Mouse (Mus musculus) heart, adult 10 weeks (tissue): ENCODE results near the gene Lta. TPM values are rescaled to one million over a fixed set of nuclear protein-coding genes. Genes with fewer than 3 reads are reported as not detected.

Source experiments
- polyA plus RNA-seq: library from polyadenylated mRNA; stranded (reverse); fragments of 350-450 nt; fragmentation: Illumina TruSeq; extraction: RNeasy Lipid Tissue Mini Kit (QIAGEN cat#74804); gene quantifications from one replicate; pipeline ENCODE4 v1.2.3, GENCODE M21; 2014; ENCODE audit warnings: low read depth, low replicate concordance

Lta gene
- polyA plus RNA-seq: not detected

GRCm38 (mm10) chr17:35204494-35205379 lies at the start of gene Lta:
TSS of gene Lta (minus strand) at chr17:35205351.

GRCm38 (mm10) chr17:35241305-35242014 lies 36.3 kb upstream of the Lta start, which contains the start of gene Ddx39b:
TSS of gene Ddx39b (plus strand) at chr17:35241746.

GRCm38 (mm10) chr17:35235614-35236389 lies 30.7 kb upstream of the Lta start, which contains the start of gene Nfkbil1:
TSS of gene Nfkbil1 (minus strand) at chr17:35235792.

GRCm38 (mm10) chr17:35233114-35233980 lies 28.2 kb upstream of the Lta start, which contains the start of gene Atp6v1g2:
TSS of gene Atp6v1g2 (plus strand) at chr17:35233660.

GRCm38 (mm10) chr17:35220156-35220952 lies 15.2 kb upstream of the Lta start, which contains the start of gene Gm16181:
TSS of gene Gm16181 (plus strand) at chr17:35220834.

GRCm38 (mm10) chr17:35201787-35202186 lies 3.4 kb downstream of the Lta start, which contains the start of gene Tnf:
TSS of gene Tnf (minus strand) at chr17:35202007.

GRCm38 (mm10) chr17:35193881-35194843 lies 11.0 kb downstream of the Lta start, which contains the start of gene Ltb:
TSS of gene Ltb (plus strand) at chr17:35194439.

GRCm38 (mm10) chr17:35187959-35188610 lies 17.1 kb downstream of the Lta start, which contains the start of gene Lst1:
TSS of gene Lst1 (minus strand) at chr17:35188439.

GRCm38 (mm10) chr17:35175968-35176367 lies 29.2 kb downstream of the Lta start, which contains the start of gene Aif1:
TSS of gene Aif1 (minus strand) at chr17:35176068.

GRCm38 (mm10) chr17:35164568-35165450 lies 40.3 kb downstream of the Lta start, which contains the start of gene Prrc2a:
TSS of gene Prrc2a (minus strand) at chr17:35164897.

Other genes with a start within 250 kb of the Lta start
- gene Hspa1b, start 246.1 kb downstream of the Lta start, polyA plus RNA-seq: 7.8 TPM
- gene Gm20481, start 235.4 kb downstream of the Lta start, polyA plus RNA-seq: not detected
- gene Hspa1a, start 233.2 kb downstream of the Lta start, polyA plus RNA-seq: 10.2 TPM
- gene Hspa1l, start 232.6 kb downstream of the Lta start, polyA plus RNA-seq: 9.2 TPM
- gene Lsm2, start 223.5 kb downstream of the Lta start, polyA plus RNA-seq: 17.0 TPM
- 20.7 TPM for gene Vars, start 204.4 kb downstream of the Lta start, polyA plus RNA-seq
- 6.5 TPM for gene Vwa7, start 188.8 kb downstream of the Lta start, polyA plus RNA-seq
- gene Sapcd1, start 177.3 kb downstream of the Lta start, polyA plus RNA-seq: 0.58 TPM
- 0.55 TPM for gene Msh5, start 158.6 kb downstream of the Lta start, polyA plus RNA-seq
- gene Clic1, start 155.4 kb downstream of the Lta start, polyA plus RNA-seq: 50.4 TPM
- gene Ddah2, start 146.3 kb downstream of the Lta start, polyA plus RNA-seq: 33.4 TPM
- gene Ly6g6c, start 140.0 kb downstream of the Lta start, polyA plus RNA-seq: not detected
- not detected for gene Mpig6b, start 139.2 kb downstream of the Lta start, polyA plus RNA-seq
- not detected for gene Ly6g6e, start 128.4 kb downstream of the Lta start, polyA plus RNA-seq
- gene Ly6g6d, start 127.3 kb downstream of the Lta start, polyA plus RNA-seq: not detected
- not detected for gene Ly6g6f, start 119.7 kb downstream of the Lta start, polyA plus RNA-seq
- gene Abhd16a, start 116.1 kb downstream of the Lta start, polyA plus RNA-seq: 72.3 TPM
- not detected for gene Ly6g5c, start 97.1 kb downstream of the Lta start, polyA plus RNA-seq
- gene Ly6g5b, start 89.9 kb downstream of the Lta start, polyA plus RNA-seq: 0.39 TPM
- gene Gpank1, start 83.9 kb downstream of the Lta start, polyA plus RNA-seq: 17.0 TPM
- gene Csnk2b, start 83.3 kb downstream of the Lta start, polyA plus RNA-seq: 145 TPM
- 22.9 TPM for gene D17H6S53E, start 79.0 kb downstream of the Lta start, polyA plus RNA-seq
- gene Apom, start 73.3 kb downstream of the Lta start, polyA plus RNA-seq: not detected
- 122 TPM for gene Bag6, start 70.2 kb downstream of the Lta start, polyA plus RNA-seq
- 139 TPM for gene Prrc2a, start 40.5 kb downstream of the Lta start, polyA plus RNA-seq
- gene Aif1, start 29.3 kb downstream of the Lta start, polyA plus RNA-seq: 6.0 TPM
- gene Lst1, start 16.9 kb downstream of the Lta start, polyA plus RNA-seq: 4.1 TPM
- gene Ltb, start 10.9 kb downstream of the Lta start, polyA plus RNA-seq: 0.68 TPM
- gene Tnf, start 3.3 kb downstream of the Lta start, polyA plus RNA-seq: 0.29 TPM
- gene Gm16181, start 15.5 kb upstream of the Lta start, polyA plus RNA-seq: 1.8 TPM
- 4.9 TPM for gene Atp6v1g2, start 28.3 kb upstream of the Lta start, polyA plus RNA-seq
- 6.4 TPM for gene Nfkbil1, start 30.4 kb upstream of the Lta start, polyA plus RNA-seq
- 112 TPM for gene Ddx39b, start 36.4 kb upstream of the Lta start, polyA plus RNA-seq
- 162 TPM for gene H2-D1, start 57.4 kb upstream of the Lta start, polyA plus RNA-seq
- gene H2-Q1, start 115.1 kb upstream of the Lta start, polyA plus RNA-seq: not detected
- 0.50 TPM for gene H2-Q2, start 136.9 kb upstream of the Lta start, polyA plus RNA-seq
- 29.8 TPM for gene H2-Q4, start 174.3 kb upstream of the Lta start, polyA plus RNA-seq
- 6.8 TPM for gene H2-Q6, start 219.5 kb upstream of the Lta start, polyA plus RNA-seq
- gene H2-Q7, start 233.8 kb upstream of the Lta start, polyA plus RNA-seq: 9.3 TPM